Mouse (Mus musculus) C2C12 (cell line): ENCODE results near the gene Dapk1.

ENCODE experiments used
- CEBPB ChIP-seq: IDR thresholded peaks from one replicate; pipeline ENCODE4 v1.6.1; 2011; ENCODE audit warnings: low read depth, mild to moderate bottlenecking, control low read depth, moderate library complexity
- CTCF ChIP-seq: IDR thresholded peaks from one replicate; pipeline ENCODE4 v1.5.1; 2011; ENCODE audit not compliant: control insufficient read depth, insufficient read depth, insufficient read length
- FOSL1 ChIP-seq: IDR thresholded peaks from one replicate; pipeline ENCODE4 v1.8.0; 2011; ENCODE audit warnings: mild to moderate bottlenecking, low read length; ENCODE audit not compliant: poor library complexity, insufficient read depth, severe bottlenecking
- MAX ChIP-seq: IDR thresholded peaks from one replicate; pipeline ENCODE4 v1.6.1; 2011; ENCODE audit warnings: mild to moderate bottlenecking, control low read depth
- MYOD1 ChIP-seq: IDR thresholded peaks from one replicate; pipeline ENCODE4 v1.6.1; 2011; ENCODE audit warnings: low read depth; ENCODE audit not compliant: control insufficient read depth, insufficient read length
- USF1 ChIP-seq: IDR thresholded peaks from one replicate; pipeline ENCODE4 v1.6.1; 2011; ENCODE audit warnings: low read depth, mild to moderate bottlenecking, control low read depth, moderate library complexity

GRCm38 (mm10) chr13:60654017-60654565 is 52.3 kb downstream of the Dapk1 start:
- TF ChIP-seq CTCF (no peak), USF1 (no peak), CEBPB (no peak), FOSL1 (no peak), MAX (no peak), MYOD1 (no peak)
